Mouse (Mus musculus) E14TG2a.4 (cell line): ENCODE data around the gene Ccn1.

ENCODE experiments used
- H3K27me3 ChIP-seq: 2 replicates; pipeline ENCODE4 v1.6.1; 2014; ENCODE audit warnings: low read length, control low read depth; ENCODE audit not compliant: insufficient read depth
- H3K36me3 ChIP-seq: 2 replicates; pipeline ENCODE4 v1.6.1; 2014; ENCODE audit warnings: low read length, control low read depth; ENCODE audit not compliant: insufficient read depth
- H3K4me1 ChIP-seq: replicated peaks from 2 replicates; pipeline ENCODE4 v1.6.1; 2014; ENCODE audit warnings: low read depth, low read length, control low read depth
- H3K4me3 ChIP-seq: replicated peaks from 2 replicates; pipeline ENCODE4 v1.5.1; 2014; ENCODE audit warnings: mild to moderate bottlenecking, low read length
- H3K9me3 ChIP-seq: 2 replicates; pipeline ENCODE4 v1.6.1; 2014; ENCODE audit warnings: low read length, control low read depth
- CTCF ChIP-seq: conservative IDR thresholded peaks from 2 replicates; pipeline ENCODE4 v1.5.1; 2014; ENCODE audit warnings: low read length
- NANOG ChIP-seq: IDR thresholded peaks from 2 replicates; pipeline ENCODE4 v1.6.1; 2014; ENCODE audit warnings: borderline replicate concordance, low read length, mixed read lengths
- POU5F1 ChIP-seq: IDR thresholded peaks from 2 replicates; pipeline ENCODE4 v1.6.1; 2014; ENCODE audit warnings: low read length, borderline replicate concordance

The Ccn1 gene

GRCm38 (mm10) chr3:145602410-145603206, 47.2 kb downstream of the Ccn1 start:
- no peaks in the 10 kb centered on the region for H3K27me3 ChIP-seq
- no peak overlapping the region for H3K4me3 ChIP-seq
- peaks cover 94% of the 10 kb centered on the region for H3K36me3 ChIP-seq
- H3K4me1 ChIP-seq, result peaks cover 15% of the 10 kb centered on the region
- no peaks in the 10 kb centered on the region for H3K9me3 ChIP-seq
- TF ChIP-seq NANOG (no peak), CTCF (no peak), POU5F1 (no peak)

- no peaks in the 10 kb centered on the region for H3K9me3 ChIP-seq
- H3K4me1 ChIP-seq, result peaks cover 15% of the 10 kb centered on the region
- no peak overlapping the region for H3K4me3 ChIP-seq
- peaks cover 85% of the 10 kb centered on the region for H3K36me3 ChIP-seq
- TF ChIP-seq POU5F1, result no peak
- no peak for TF ChIP-seq NANOG
- TF ChIP-seq CTCF, result no peak
- no peaks in the 10 kb centered on the region for H3K27me3 ChIP-seq
Observed at GRCm38 (mm10) chr3:145601345-145601744, 48.4 kb downstream of the Ccn1 start.

GRCm38 (mm10) chr3:145600801-145601200, 49.0 kb downstream of the Ccn1 start:
- H3K4me3 ChIP-seq, result no peak overlapping the region
- no peaks in the 10 kb centered on the region for H3K27me3 ChIP-seq
- H3K36me3 ChIP-seq, result peaks cover 84% of the 10 kb centered on the region
- peaks cover 15% of the 10 kb centered on the region for H3K4me1 ChIP-seq
- no peaks in the 10 kb centered on the region for H3K9me3 ChIP-seq
- TF ChIP-seq CTCF, result no peak
- TF ChIP-seq POU5F1, result no peak
- no peak for TF ChIP-seq NANOG

- Histone ChIP-seq H3K27me3 (no peaks in the 10 kb centered on the region), H3K9me3 (no peaks in the 10 kb centered on the region), H3K36me3 (peaks cover 84% of the 10 kb centered on the region), H3K4me1 (peaks cover 15% of the 10 kb centered on the region), H3K4me3 (no peak overlapping the region)
- TF ChIP-seq CTCF (peak; percentile 41), NANOG (no peak)
Observed at GRCm38 (mm10) chr3:145599059-145599458, 50.7 kb downstream of the Ccn1 start.
